21 mouse cellular contexts compared by ENCODE assay signal in the genomic region with DNA sequence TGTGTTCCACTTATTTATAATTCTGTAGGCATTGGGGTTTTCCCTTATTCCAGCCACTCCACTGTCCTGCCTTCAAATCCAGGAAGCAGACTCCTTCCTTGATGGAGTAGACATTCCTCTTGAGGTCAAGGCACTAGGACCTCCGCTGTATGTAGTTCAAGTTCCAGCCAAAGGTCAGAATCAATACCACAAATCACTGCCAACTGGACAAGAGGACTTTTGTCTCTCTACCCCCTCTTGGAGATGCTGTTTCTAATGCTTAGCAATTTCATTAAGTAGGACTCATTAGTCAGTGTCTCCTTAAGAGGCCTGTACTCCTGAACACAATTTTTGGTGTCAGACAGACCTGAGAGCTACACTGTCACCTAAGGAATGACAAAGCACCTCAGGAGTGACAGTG.
"Had no signal": no experiment of that assay in that cellular context is flagged by ENCODE, and none has a peak within 500 bp of the region (broad histone marks: within the 10 kb centered on the region; RNA-seq: fewer than 3 reads in every experiment).

No protein-coding gene starts in this region.

- H3K36me3 ChIP-seq: kidney, embryonic 15.5 days; limb, embryonic 10.5 days; limb, embryonic 13.5 days; liver, embryonic 13.5 days; midbrain, embryonic 10.5 days; midbrain, embryonic 13.5 days; neural tube, embryonic 12.5 days had no signal

- H3K4me2 ChIP-seq: kidney, embryonic 15.5 days; limb, embryonic 13.5 days; liver, embryonic 13.5 days; lung, embryonic 14.5 days; midbrain, embryonic 13.5 days; neural tube, embryonic 12.5 days had no signal

- DNase-seq: kidney, adult 11 months; kidney, adult 8-10 months; kidney, postnatal 14 days; kidney, postnatal 4 days; liver; liver, embryonic 13.5 days; lung, embryonic 14.5 days; retina, postnatal 1 day; right cerebral cortex, postnatal 25 days; thymus, adult 18-20 months; thymus, postnatal 36 days had no signal

- H3K9ac ChIP-seq: kidney, embryonic 15.5 days; limb, embryonic 13.5 days; liver, embryonic 13.5 days; lung, embryonic 14.5 days; midbrain, embryonic 13.5 days; neural tube, embryonic 12.5 days had no signal

- H3K27me3 ChIP-seq: liver, embryonic 13.5 days; midbrain, embryonic 13.5 days; neural tube, embryonic 12.5 days had no signal

- H3K4me3 ChIP-seq: kidney, embryonic 15.5 days; limb, embryonic 10.5 days; limb, embryonic 13.5 days; liver, embryonic 13.5 days; midbrain, embryonic 10.5 days; midbrain, embryonic 13.5 days; myocyte; neural tube, embryonic 12.5 days had no signal

- ATAC-seq: lung, postnatal 0 days; midbrain, embryonic 13.5 days; midbrain, embryonic 16.5 days had no signal

- H3K27ac ChIP-seq: kidney, embryonic 15.5 days; limb, embryonic 13.5 days; liver, embryonic 13.5 days; macrophage; midbrain, embryonic 10.5 days; midbrain, embryonic 13.5 days; neural tube, embryonic 12.5 days had no signal

- H3K4me1 ChIP-seq: liver, embryonic 13.5 days; midbrain, embryonic 13.5 days; neural tube, embryonic 12.5 days had no signal

- H3K9me3 ChIP-seq: kidney, embryonic 15.5 days; limb, embryonic 10.5 days; limb, embryonic 13.5 days; liver, embryonic 13.5 days; midbrain, embryonic 10.5 days; midbrain, embryonic 13.5 days; neural tube, embryonic 12.5 days had no signal
